Mouse (Mus musculus): ENCODE data around the gene Cfi.

DNA sequence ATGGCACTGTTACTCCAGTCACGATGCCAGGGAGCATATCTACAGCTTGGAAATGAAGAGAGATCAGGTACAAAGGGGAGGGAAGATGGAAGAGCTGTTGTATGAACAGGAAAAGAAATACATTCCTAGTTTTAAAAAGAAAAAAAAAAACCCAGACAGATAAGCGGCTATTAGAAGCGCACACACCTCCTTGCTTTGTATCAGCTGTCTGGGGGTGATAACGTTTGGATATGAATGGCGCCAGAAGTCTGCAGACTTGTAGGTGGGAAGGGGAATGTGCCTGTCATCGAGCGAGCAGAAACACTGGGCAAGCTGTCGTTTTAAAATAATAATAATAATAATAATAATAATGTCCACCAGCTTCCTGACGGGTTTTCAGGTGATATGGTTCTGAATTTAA lies 49.9 kb downstream of the Cfi start:
- TF ChIP-seq EP300 (IDR thresholded peaks at IDR 0.05; ENCODE audit: low read depth) (peak; percentile 67), CTCF (IDR thresholded peaks at IDR 0.05; ENCODE audit: low read depth) (no peak)

Data from liver, embryonic 14.5 days (tissue).